Mouse (Mus musculus): ENCODE data around the gene Tbc1d16. TPM values are rescaled to one million over a fixed set of nuclear protein-coding genes. Genes with fewer than 3 reads are reported as not detected.

The Tbc1d16 gene
- polyA plus RNA-seq, 1 experiment from 2014 or later: 41.1 TPM

GRCm38 (mm10) chr11:119152321-119152831, 75.9 kb downstream of the Tbc1d16 start:
- H3K27me3 ChIP-seq (ENCODE audit: control insufficient read depth, insufficient read depth, low read length): no peaks in the 10 kb centered on the region
- H3K27ac ChIP-seq (replicated peaks; ENCODE audit: low read depth, low read length): no peak overlapping the region
- H3K9ac ChIP-seq (replicated peaks; ENCODE audit: low read length): no peak overlapping the region
- no peak overlapping the region for H3K4me3 ChIP-seq (replicated peaks; ENCODE audit: low read depth, low read length)
- no peaks in the 10 kb centered on the region for H3K9me3 ChIP-seq (ENCODE audit: control insufficient read depth, low read length)
- H3K4me1 ChIP-seq (ENCODE audit: control insufficient read depth, insufficient read depth, low read length): peaks cover 16% of the 10 kb centered on the region
- WGBS: 66% methylated on average over 14 of the region's 14 CpGs
- no peak for ATAC-seq (ENCODE audit: low FRiP score, low TSS enrichment)
- no peak overlapping the region for H3K4me2 ChIP-seq (ENCODE audit: low read length)
- DNase-seq: no peak
- peaks cover 70% of the 10 kb centered on the region for H3K36me3 ChIP-seq (ENCODE audit: control insufficient read depth, insufficient read depth, low read length)

- Histone ChIP-seq H3K36me3 (ENCODE audit: control insufficient read depth, insufficient read depth, low read length) (peaks cover 74% of the 10 kb centered on the region), H3K4me2 (ENCODE audit: low read length) (no peak overlapping the region), H3K27ac (replicated peaks; ENCODE audit: low read depth, low read length) (peak overlapping the region; percentile 61), H3K4me3 (replicated peaks; ENCODE audit: low read depth, low read length) (no peak overlapping the region), H3K9ac (replicated peaks; ENCODE audit: low read length) (no peak overlapping the region), H3K27me3 (ENCODE audit: control insufficient read depth, insufficient read depth, low read length) (no peaks in the 10 kb centered on the region), H3K9me3 (ENCODE audit: control insufficient read depth, low read length) (no peaks in the 10 kb centered on the region), H3K4me1 (ENCODE audit: control insufficient read depth, insufficient read depth, low read length) (peaks cover 3% of the 10 kb centered on the region; the same call in 1 of the 2 replicates)
- DNase-seq (no peak), ATAC-seq (ENCODE audit: low FRiP score, low TSS enrichment) (no peak)
- WGBS: 88% methylated on average over 10 of the region's 10 CpGs
Observed at GRCm38 (mm10) chr11:119151073-119151607, 77.2 kb downstream of the Tbc1d16 start.

GRCm38 (mm10) chr11:119150442-119150841, 77.9 kb downstream of the Tbc1d16 start:
- ATAC-seq (ENCODE audit: low FRiP score, low TSS enrichment) (no peak; the same call in 1 of the 2 replicates), DNase-seq (no peak)
- Histone ChIP-seq H3K27me3 (ENCODE audit: control insufficient read depth, insufficient read depth, low read length) (no peaks in the 10 kb centered on the region), H3K27ac (replicated peaks; ENCODE audit: low read depth, low read length) (no peak overlapping the region), H3K36me3 (ENCODE audit: control insufficient read depth, insufficient read depth, low read length) (peaks cover 72% of the 10 kb centered on the region), H3K4me1 (ENCODE audit: control insufficient read depth, insufficient read depth, low read length) (0 out of 2 replicates have a peak, but pooled peaks cover 4% of the 10 kb centered on the region), H3K9me3 (ENCODE audit: control insufficient read depth, low read length) (no peaks in the 10 kb centered on the region), H3K4me2 (ENCODE audit: low read length) (no peak overlapping the region), H3K9ac (replicated peaks; ENCODE audit: low read length) (no peak overlapping the region), H3K4me3 (replicated peaks; ENCODE audit: low read depth, low read length) (no peak overlapping the region)
- 63% methylated on average over 10 of the region's 10 CpGs for WGBS

GRCm38 (mm10) chr11:119148829-119149228, 79.5 kb downstream of the Tbc1d16 start:
- Histone ChIP-seq H3K9ac (replicated peaks; ENCODE audit: low read length) (no peak overlapping the region), H3K4me2 (ENCODE audit: low read length) (no peak overlapping the region), H3K9me3 (ENCODE audit: control insufficient read depth, low read length) (no peaks in the 10 kb centered on the region), H3K36me3 (ENCODE audit: control insufficient read depth, insufficient read depth, low read length) (peaks cover 58% of the 10 kb centered on the region), H3K27ac (replicated peaks; ENCODE audit: low read depth, low read length) (no peak overlapping the region), H3K27me3 (ENCODE audit: control insufficient read depth, insufficient read depth, low read length) (no peaks in the 10 kb centered on the region), H3K4me3 (replicated peaks; ENCODE audit: low read depth, low read length) (no peak overlapping the region), H3K4me1 (ENCODE audit: control insufficient read depth, insufficient read depth, low read length) (peaks cover 15% of the 10 kb centered on the region; the same call in 1 of the 2 replicates)
- no peak for DNase-seq
- 93% methylated on average over 13 of the region's 13 CpGs for WGBS
- ATAC-seq (ENCODE audit: low FRiP score, low TSS enrichment): no peak

- ATAC-seq (ENCODE audit: low FRiP score, low TSS enrichment): no peak
- Histone ChIP-seq H3K4me2 (ENCODE audit: low read length) (no peak overlapping the region), H3K36me3 (ENCODE audit: control insufficient read depth, insufficient read depth, low read length) (peaks cover 41% of the 10 kb centered on the region), H3K4me1 (ENCODE audit: control insufficient read depth, insufficient read depth, low read length) (peaks cover 15% of the 10 kb centered on the region; the same call in 1 of the 2 replicates), H3K9me3 (ENCODE audit: control insufficient read depth, low read length) (no peaks in the 10 kb centered on the region), H3K27me3 (ENCODE audit: control insufficient read depth, insufficient read depth, low read length) (no peaks in the 10 kb centered on the region), H3K9ac (replicated peaks; ENCODE audit: low read length) (no peak overlapping the region), H3K4me3 (replicated peaks; ENCODE audit: low read depth, low read length) (no peak overlapping the region), H3K27ac (replicated peaks; ENCODE audit: low read depth, low read length) (no peak overlapping the region)
- DNase-seq: no peak
- 88% methylated on average over 8 of the region's 8 CpGs for WGBS
Observed at GRCm38 (mm10) chr11:119147153-119147552, 81.1 kb downstream of the Tbc1d16 start.

- 33% methylated on average over 12 of the region's 12 CpGs for WGBS
- DNase-seq (no peak), ATAC-seq (ENCODE audit: low FRiP score, low TSS enrichment) (no peak)
- H3K4me1 ChIP-seq (ENCODE audit: control insufficient read depth, insufficient read depth, low read length): peaks cover 15% of the 10 kb centered on the region; the same call in 1 of the 2 replicates
- no peak overlapping the region for H3K4me2 ChIP-seq (ENCODE audit: low read length)
- H3K27me3 ChIP-seq (ENCODE audit: control insufficient read depth, insufficient read depth, low read length): no peaks in the 10 kb centered on the region
- H3K9ac ChIP-seq (replicated peaks; ENCODE audit: low read length): no peak overlapping the region
- no peak overlapping the region for H3K27ac ChIP-seq (replicated peaks; ENCODE audit: low read depth, low read length)
- peaks cover 40% of the 10 kb centered on the region for H3K36me3 ChIP-seq (ENCODE audit: control insufficient read depth, insufficient read depth, low read length)
- H3K9me3 ChIP-seq (ENCODE audit: control insufficient read depth, low read length): no peaks in the 10 kb centered on the region
- H3K4me3 ChIP-seq (replicated peaks; ENCODE audit: low read depth, low read length): no peak overlapping the region
Observed at GRCm38 (mm10) chr11:119146140-119146539, 82.2 kb downstream of the Tbc1d16 start.

GRCm38 (mm10) chr11:119144801-119145475, 83.4 kb downstream of the Tbc1d16 start:
- peak; percentile 70 for DNase-seq
- Histone ChIP-seq H3K4me1 (ENCODE audit: control insufficient read depth, insufficient read depth, low read length) (peaks cover 12% of the 10 kb centered on the region; the same call in 1 of the 2 replicates), H3K36me3 (ENCODE audit: control insufficient read depth, insufficient read depth, low read length) (peaks cover 30% of the 10 kb centered on the region), H3K9ac (replicated peaks; ENCODE audit: low read length) (no peak overlapping the region), H3K27me3 (ENCODE audit: control insufficient read depth, insufficient read depth, low read length) (no peaks in the 10 kb centered on the region), H3K27ac (replicated peaks; ENCODE audit: low read depth, low read length) (peak overlapping the region; percentile 67), H3K4me2 (ENCODE audit: low read length) (no peak overlapping the region), H3K4me3 (replicated peaks; ENCODE audit: low read depth, low read length) (no peak overlapping the region), H3K9me3 (ENCODE audit: control insufficient read depth, low read length) (no peaks in the 10 kb centered on the region)
- ATAC-seq (ENCODE audit: low FRiP score, low TSS enrichment): peak; percentile 35; the same call in 1 of the 2 replicates
- WGBS: 40% methylated on average over 16 of the region's 16 CpGs

GRCm38 (mm10) chr11:119143376-119144002, 84.8 kb downstream of the Tbc1d16 start:
- ATAC-seq (ENCODE audit: low FRiP score, low TSS enrichment) (no peak), DNase-seq (no peak)
- Histone ChIP-seq H3K9me3 (ENCODE audit: control insufficient read depth, low read length) (no peaks in the 10 kb centered on the region), H3K36me3 (ENCODE audit: control insufficient read depth, insufficient read depth, low read length) (peaks cover 16% of the 10 kb centered on the region), H3K4me3 (replicated peaks; ENCODE audit: low read depth, low read length) (no peak overlapping the region), H3K4me1 (ENCODE audit: control insufficient read depth, insufficient read depth, low read length) (peaks cover 12% of the 10 kb centered on the region; the same call in 1 of the 2 replicates), H3K4me2 (ENCODE audit: low read length) (no peak overlapping the region), H3K27ac (replicated peaks; ENCODE audit: low read depth, low read length) (0 out of 2 replicates have a peak overlapping the region, but pooled peaks have one; percentile 67), H3K27me3 (ENCODE audit: control insufficient read depth, insufficient read depth, low read length) (no peaks in the 10 kb centered on the region), H3K9ac (replicated peaks; ENCODE audit: low read length) (no peak overlapping the region)
- 89% methylated on average over 16 of the region's 16 CpGs for WGBS
